Mouse (Mus musculus) CH12.LX (cell line): Measurements from ENCODE around the gene Tmprss2. TPM values are rescaled to one million over a fixed set of nuclear protein-coding genes. Genes with fewer than 3 reads are reported as not detected.

Experiments used
- DNase-seq: peaks from one replicate; pipeline ENCODE4 v3.0.0-alpha.2; 2013; ENCODE audit errors: extremely low read depth
- H3K27ac ChIP-seq: 2 replicates; pipeline ENCODE4 v1.5.1; 2012; ENCODE audit warnings: low read depth, mild to moderate bottlenecking, control low read depth, moderate library complexity; ENCODE audit not compliant: insufficient read depth
- H3K27me3 ChIP-seq: replicated peaks from 2 replicates; pipeline ENCODE3; 2012; ENCODE audit warnings: inconsistent platforms
- H3K36me3 ChIP-seq, 2 experiments: replicated peaks in 1 of 2; 2 replicates each; pipeline versions ENCODE3 to v1.6.1; 2012; ENCODE audit warnings: inconsistent platforms in 1 of 2, low read length in 1 of 2, mild to moderate bottlenecking in 1 of 2, mixed read lengths in 1 of 2, moderate library complexity in 1 of 2; ENCODE audit not compliant: control insufficient read depth in 1 of 2, insufficient read depth in 1 of 2
- H3K4me1 ChIP-seq, 2 experiments: 2 replicates each; pipeline ENCODE4 v1.6.1; 2012; ENCODE audit warnings: inconsistent platforms in 1 of 2, moderate library complexity in 1 of 2; ENCODE audit not compliant: insufficient read depth in 2 of 2, control insufficient read depth in 1 of 2
- H3K4me2 ChIP-seq: 2 replicates; pipeline ENCODE4 v1.6.1; 2012; ENCODE audit warnings: low read depth, mild to moderate bottlenecking, control low read depth; ENCODE audit not compliant: poor library complexity, insufficient read depth, severe bottlenecking
- H3K4me3 ChIP-seq, 3 experiments: fragments of 150-350 bp in 1 of 3; sonication (generic) in 1 of 3; replicated peaks in 1 of 3; 2 replicates each; pipeline versions ENCODE3 to v1.5.1; 2011 to 2012; ENCODE audit warnings: low read depth in 2 of 3, low read length in 2 of 3, mild to moderate bottlenecking in 2 of 3, moderate library complexity in 2 of 3, control low read depth in 1 of 3, improper control_type of control experiment in 1 of 3, inconsistent platforms in 1 of 3, mixed read lengths in 1 of 3; ENCODE audit not compliant: poor library complexity in 1 of 3
- H3K79me2 ChIP-seq: replicated peaks from 2 replicates; pipeline ENCODE4 v1.6.1; 2012; ENCODE audit warnings: mild to moderate bottlenecking, moderate library complexity; ENCODE audit not compliant: control insufficient read depth, poor library complexity, insufficient read depth, severe bottlenecking; ENCODE audit errors: extremely low read depth
- H3K9ac ChIP-seq: 2 replicates; pipeline ENCODE4 v1.6.1; 2012; ENCODE audit warnings: low read depth, mild to moderate bottlenecking, control low read depth, moderate library complexity; ENCODE audit not compliant: insufficient read depth
- H3K9me3 ChIP-seq: replicated peaks from 2 replicates; pipeline ENCODE3; 2012; ENCODE audit warnings: low read length, inconsistent platforms, mixed read lengths
- CHD1 ChIP-seq: IDR thresholded peaks from 2 replicates; pipeline ENCODE4 v1.6.1; 2012; ENCODE audit warnings: low read depth, low read length, improper control_type of control experiment, inconsistent platforms
- CTCF ChIP-seq, 2 experiments: IDR thresholded peaks in 1 of 2; conservative IDR thresholded peaks in 1 of 2; 2 replicates each; pipeline ENCODE4 v1.5.1; 2011 to 2012; ENCODE audit warnings: low read depth in 2 of 2, low read length in 2 of 2, improper control_type of control experiment in 1 of 2, inconsistent platforms in 1 of 2, mild to moderate bottlenecking in 1 of 2, moderate library complexity in 1 of 2
- E2F4 ChIP-seq: IDR thresholded peaks from 2 replicates; pipeline ENCODE4 v1.6.1; 2011; ENCODE audit warnings: low read depth, low read length, improper control_type of control experiment; ENCODE audit not compliant: insufficient replicate concordance
- ELF1 ChIP-seq: IDR thresholded peaks from 2 replicates; pipeline ENCODE4 v1.6.1; 2014; ENCODE audit warnings: low read depth, mild to moderate bottlenecking, inconsistent platforms, low read length, improper control_type of control experiment
- EP300 ChIP-seq: IDR thresholded peaks from 2 replicates; pipeline ENCODE4 v1.6.1; 2011; ENCODE audit warnings: low read length, improper control_type of control experiment
- GABPA ChIP-seq: IDR thresholded peaks from 2 replicates; pipeline ENCODE4 v1.6.1; 2012; ENCODE audit warnings: low read depth, low read length, improper control_type of control experiment, inconsistent platforms; ENCODE audit not compliant: insufficient replicate concordance
- IRF4 ChIP-seq: IDR thresholded peaks from 2 replicates; pipeline ENCODE4 v1.6.1; 2014; ENCODE audit warnings: low read depth, mild to moderate bottlenecking, inconsistent platforms, low read length, improper control_type of control experiment
- JUN ChIP-seq: IDR thresholded peaks from 2 replicates; pipeline ENCODE4 v1.6.1; 2011; ENCODE audit warnings: low read depth, mild to moderate bottlenecking, low read length, improper control_type of control experiment, moderate library complexity; ENCODE audit not compliant: insufficient read depth
- JUND ChIP-seq: conservative IDR thresholded peaks from 2 replicates; pipeline ENCODE4 v1.6.1; 2011; ENCODE audit warnings: low read depth, low read length, improper control_type of control experiment
- KAT2A ChIP-seq: IDR thresholded peaks from 2 replicates; pipeline ENCODE4 v1.6.1; 2012; ENCODE audit warnings: low read length, improper control_type of control experiment, inconsistent platforms; ENCODE audit not compliant: insufficient replicate concordance
- MAFK ChIP-seq: IDR thresholded peaks from 2 replicates; pipeline ENCODE4 v1.6.1; 2011; ENCODE audit warnings: low read length, improper control_type of control experiment; ENCODE audit not compliant: insufficient replicate concordance
- MAZ ChIP-seq: IDR thresholded peaks from 2 replicates; pipeline ENCODE4 v1.6.1; 2012; ENCODE audit warnings: low read depth, mild to moderate bottlenecking, inconsistent platforms, low read length, improper control_type of control experiment, moderate library complexity
- MEF2A ChIP-seq: IDR thresholded peaks from 2 replicates; pipeline ENCODE4 v1.6.1; 2014; ENCODE audit warnings: low read depth, mild to moderate bottlenecking, inconsistent platforms, low read length, improper control_type of control experiment, borderline replicate concordance
- MXI1 ChIP-seq: IDR thresholded peaks from 2 replicates; pipeline ENCODE4 v1.6.1; 2011; ENCODE audit warnings: mild to moderate bottlenecking, low read depth, low read length, improper control_type of control experiment
- MYC ChIP-seq: IDR thresholded peaks from 2 replicates; pipeline ENCODE4 v1.6.1; 2011; ENCODE audit warnings: low read depth, mild to moderate bottlenecking, improper control_type of control experiment, low read length
- NRF1 ChIP-seq: IDR thresholded peaks from 2 replicates; pipeline ENCODE4 v1.6.1; 2014; ENCODE audit warnings: low read depth, mild to moderate bottlenecking, inconsistent platforms, low read length, improper control_type of control experiment, moderate library complexity
- PAX5 ChIP-seq: IDR thresholded peaks from 2 replicates; pipeline ENCODE4 v1.6.1; 2012; ENCODE audit warnings: low read length, inconsistent platforms, mixed read lengths
- POLR2A ChIP-seq: IDR thresholded peaks from 2 replicates; pipeline ENCODE4 v1.6.1; 2011; ENCODE audit warnings: low read depth, mild to moderate bottlenecking, improper control_type of control experiment, low read length
- POLR2AphosphoS2 ChIP-seq: IDR thresholded peaks from 2 replicates; pipeline ENCODE4 v1.6.1; 2011; ENCODE audit warnings: low read depth, low read length, improper control_type of control experiment
- RAD21 ChIP-seq: IDR thresholded peaks from 2 replicates; pipeline ENCODE4 v1.6.1; 2011; ENCODE audit warnings: low read depth, mild to moderate bottlenecking, low read length, improper control_type of control experiment, moderate library complexity
- RCOR1 ChIP-seq: conservative IDR thresholded peaks from 2 replicates; pipeline ENCODE4 v1.6.1; 2012; ENCODE audit warnings: low read depth, mild to moderate bottlenecking, inconsistent platforms, low read length, improper control_type of control experiment
- SIN3A ChIP-seq: IDR thresholded peaks from 2 replicates; pipeline ENCODE4 v1.6.1; 2012; ENCODE audit warnings: low read length, improper control_type of control experiment, inconsistent platforms
- SMC3 ChIP-seq: IDR thresholded peaks from 2 replicates; pipeline ENCODE4 v1.6.1; 2011; ENCODE audit warnings: low read depth, low read length, improper control_type of control experiment
- TBP ChIP-seq: conservative IDR thresholded peaks from 2 replicates; pipeline ENCODE4 v1.6.1; 2011; ENCODE audit warnings: low read depth, low read length, improper control_type of control experiment
- UBTF ChIP-seq: IDR thresholded peaks from 2 replicates; pipeline ENCODE4 v1.6.1; 2012; ENCODE audit warnings: low read depth, mild to moderate bottlenecking, inconsistent platforms, low read length, improper control_type of control experiment, moderate library complexity
- USF1 ChIP-seq: IDR thresholded peaks from 2 replicates; pipeline ENCODE4 v1.6.1; 2014; ENCODE audit warnings: low read depth, mild to moderate bottlenecking, inconsistent platforms, low read length, improper control_type of control experiment
- ZC3H11A ChIP-seq: IDR thresholded peaks from 2 replicates; pipeline ENCODE4 v1.6.1; 2012; ENCODE audit warnings: low read depth, mild to moderate bottlenecking, inconsistent platforms, low read length, improper control_type of control experiment
- ZKSCAN1 ChIP-seq: IDR thresholded peaks from 2 replicates; pipeline ENCODE4 v1.6.1; 2012; ENCODE audit warnings: low read depth, inconsistent platforms, low read length, improper control_type of control experiment, borderline replicate concordance
- ZMIZ1 ChIP-seq: IDR thresholded peaks from 2 replicates; pipeline ENCODE4 v1.6.1; 2012; ENCODE audit warnings: low read depth, mild to moderate bottlenecking, inconsistent platforms, low read length, improper control_type of control experiment
- ZNF384 ChIP-seq: IDR thresholded peaks from 2 replicates; pipeline ENCODE4 v1.6.1; 2012; ENCODE audit warnings: low read depth, low read length, improper control_type of control experiment, inconsistent platforms
- dilution Hi-C: fragments of 300-500 bp; cut with MboI; formaldehyde crosslinking; loops from 2 replicates; pipeline ENCODE4 v1.14.3; 2020; ENCODE audit warnings: low sequenced_read_pairs; ENCODE audit not compliant: extremely low pct_unique_long_range_greater_than_20kb, extremely low pct_ligation_motif_present
- in situ Hi-C: fragments of 300-500 bp; cut with MboI; formaldehyde crosslinking; loops from 3 replicates; pipeline ENCODE4 v1.14.3; 2019; ENCODE audit warnings: low sequenced_read_pairs, low pct_ligation_motif_present, low pct_unique_long_range_greater_than_20kb, mixed read lengths
- polyA plus RNA-seq: library from polyadenylated mRNA; unstranded; fragments of >175 nt; gene quantifications from 2 replicates; pipeline ENCODE4 v1.2.1, GENCODE M21; 2012; ENCODE audit warnings: low read depth; ENCODE audit not compliant: insufficient read length
- total RNA-seq, 2 experiments: library from RNA; depleted of rRNA; stranded (reverse); fragments of 300-350 nt in 1 of 2; fragments of >200 nt in 1 of 2; gene quantifications; 2 replicates each; pipeline ENCODE4 v1.2.3; 2012 to 2014

Tmprss2 gene
- total and polyA plus RNA-seq, 3 experiments = not detected

DNA sequence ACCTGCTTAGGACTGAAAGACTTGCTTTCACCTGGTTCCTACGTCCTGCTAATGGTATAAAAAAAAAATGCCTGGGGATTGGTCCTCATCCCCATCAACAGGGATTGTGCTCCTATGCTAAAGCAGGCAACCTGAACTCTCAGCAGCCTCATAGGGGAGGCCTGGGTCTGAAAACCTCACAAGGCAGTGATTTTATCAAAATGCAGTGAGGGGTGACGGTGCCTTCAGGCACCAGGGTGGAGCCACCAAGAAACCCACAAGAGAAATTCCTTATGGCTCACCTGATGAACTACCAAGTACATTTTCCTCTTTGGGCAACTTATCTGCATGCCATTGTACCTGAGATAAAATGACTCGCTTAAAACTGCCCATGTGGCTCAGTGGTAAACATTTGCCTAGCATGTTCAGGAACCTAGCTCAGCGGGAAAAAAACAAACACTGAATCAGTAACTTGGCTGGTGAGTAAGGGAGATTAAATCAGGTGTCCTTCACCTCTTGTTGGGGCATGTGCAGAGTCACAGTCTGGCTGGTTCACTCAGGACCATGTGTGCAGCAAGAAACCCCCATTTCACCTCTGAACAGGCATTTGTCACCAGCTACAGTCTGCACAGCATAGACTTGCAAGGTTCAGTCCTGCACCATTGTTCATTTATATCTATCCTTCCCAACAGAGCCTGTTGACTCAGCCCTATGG, 17.0 kb downstream of the Tmprss2 start:
- no peaks in the 10 kb centered on the region for H3K27me3 ChIP-seq
- dilution Hi-C loops = no loop called here
- no peak overlapping the region for H3K9ac ChIP-seq
- H3K79me2 ChIP-seq = no peaks in the 10 kb centered on the region
- no peak overlapping the region for H3K4me2 ChIP-seq
- H3K4me3 ChIP-seq = no peak overlapping the region
- TF ChIP-seq CHD1 (no peak), USF1 (no peak), ZNF384 (no peak), MYC (no peak), ZMIZ1 (no peak), CTCF (conservative IDR thresholded peaks at IDR 0.05 in 1 of 2, IDR thresholded peaks at IDR 0.05 in 1 of 2; ENCODE audit: low read depth in 2 of 2, low read length in 2 of 2) (no peak), ZC3H11A (no peak), RAD21 (no peak), MXI1 (no peak), ZKSCAN1 (no peak), MAZ (no peak), POLR2AphosphoS2 (no peak), SIN3A (no peak), UBTF (no peak), E2F4 (no peak), JUN (no peak), MEF2A (no peak), ELF1 (no peak), GABPA (no peak), IRF4 (no peak)
- H3K9me3 ChIP-seq = no peaks in the 10 kb centered on the region
- in situ Hi-C loops = no loop called here
- DNase-seq = no peak
- H3K27ac ChIP-seq = no peak overlapping the region
- H3K4me1 ChIP-seq = no peaks in the 10 kb centered on the region
- no peaks in the 10 kb centered on the region for H3K36me3 ChIP-seq

DNA sequence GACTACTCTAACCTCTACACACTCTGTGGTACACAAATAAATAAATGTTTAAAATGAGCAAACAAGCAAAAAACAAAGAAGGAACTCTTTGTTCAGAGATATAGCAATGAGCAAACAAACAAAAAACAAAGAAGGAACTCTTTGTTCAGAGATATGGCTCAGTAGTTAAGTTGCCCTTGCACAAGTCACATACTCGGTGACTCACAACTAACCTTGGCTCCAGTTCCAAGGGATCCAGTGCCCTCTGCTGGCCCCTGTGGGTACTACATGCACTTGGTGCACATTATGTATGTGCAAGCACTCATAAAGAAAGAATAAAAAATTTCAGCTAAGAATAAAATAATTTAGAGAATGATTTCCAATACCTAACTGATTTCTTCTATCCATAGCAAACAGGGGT, 17.9 kb downstream of the Tmprss2 start:
- no peak overlapping the region for H3K4me2 ChIP-seq
- peak; percentile 89 for DNase-seq
- dilution Hi-C loops (no loop called here), in situ Hi-C loops (no loop called here)
- no peaks in the 10 kb centered on the region for H3K36me3 ChIP-seq
- no peaks in the 10 kb centered on the region for H3K4me1 ChIP-seq
- no peak overlapping the region for H3K9ac ChIP-seq
- H3K79me2 ChIP-seq = no peaks in the 10 kb centered on the region
- no peaks in the 10 kb centered on the region for H3K9me3 ChIP-seq
- no peak overlapping the region for H3K27ac ChIP-seq
- no peaks in the 10 kb centered on the region for H3K27me3 ChIP-seq
- no peak overlapping the region for H3K4me3 ChIP-seq
- TF ChIP-seq RCOR1 (no peak), MEF2A (no peak), MAFK (no peak), MAZ (no peak), NRF1 (no peak), ELF1 (no peak), ZKSCAN1 (no peak), ZNF384 (no peak), EP300 (no peak), MXI1 (no peak), SMC3 (peak; percentile 93), IRF4 (no peak), ZMIZ1 (no peak), SIN3A (no peak), JUND (no peak), CTCF (conservative IDR thresholded peaks at IDR 0.05 in 1 of 2, IDR thresholded peaks at IDR 0.05 in 1 of 2; ENCODE audit: low read depth in 2 of 2, low read length in 2 of 2) (peak; percentile 96 to 99), USF1 (no peak), CHD1 (no peak), TBP (no peak), ZC3H11A (peak; percentile 82), KAT2A (no peak), POLR2A (no peak), JUN (no peak), PAX5 (no peak), MYC (no peak; the same call in 1 of the 2 replicates)
